Mouse (Mus musculus) heart, embryonic 11.5 days (tissue): ENCODE data around the gene Epha3. TPM values are rescaled to one million over a fixed set of nuclear protein-coding genes. Genes with fewer than 3 reads are reported as not detected.

Experiments used
- ATAC-seq: fragments of 200-750 bp; cut with Nextera tagmentation; replicated peaks from 2 replicates; pipeline ENCODE4 v1.8.0; 2017; ENCODE audit warnings: moderate library complexity; ENCODE audit not compliant: insufficient number of reproducible peaks, low FRiP score, low TSS enrichment
- H3K27ac ChIP-seq: fragments of 300-500 bp; sonication (generic); 2 replicates; pipeline ENCODE4 v1.5.1; 2014; ENCODE audit warnings: mild to moderate bottlenecking, low read depth, low read length
- H3K27me3 ChIP-seq: fragments of 300-500 bp; sonication (generic); 2 replicates; pipeline ENCODE4 v1.6.1; 2014; ENCODE audit warnings: mild to moderate bottlenecking, low read length, mixed read lengths; ENCODE audit not compliant: control insufficient read depth, insufficient read depth
- H3K36me3 ChIP-seq: fragments of 300-500 bp; sonication (generic); 2 replicates; pipeline ENCODE4 v1.6.1; 2014; ENCODE audit warnings: mild to moderate bottlenecking, low read length, moderate library complexity, mixed read lengths; ENCODE audit not compliant: control insufficient read depth, insufficient read depth
- H3K4me1 ChIP-seq: fragments of 300-500 bp; sonication (generic); 2 replicates; pipeline ENCODE4 v1.6.1; 2014; ENCODE audit warnings: low read length; ENCODE audit not compliant: control insufficient read depth, insufficient read depth
- H3K4me2 ChIP-seq: fragments of 300-500 bp; sonication (generic); 2 replicates; pipeline ENCODE4 v1.6.1; 2014; ENCODE audit warnings: mild to moderate bottlenecking, moderate library complexity
- H3K4me3 ChIP-seq: fragments of 300-500 bp; sonication (generic); 2 replicates; pipeline ENCODE4 v1.5.1; 2014; ENCODE audit warnings: low read depth, low read length
- H3K9ac ChIP-seq: fragments of 300-500 bp; sonication (generic); 2 replicates; pipeline ENCODE4 v1.6.1; 2014; ENCODE audit warnings: mild to moderate bottlenecking, low read depth, low read length, moderate library complexity
- H3K9me3 ChIP-seq: fragments of 300-500 bp; sonication (generic); replicated peaks from 2 replicates; pipeline ENCODE4 v1.6.1; 2016; ENCODE audit warnings: low read length; ENCODE audit not compliant: control insufficient read depth
- WGBS: fragments of 180-500 bp; shearing (Covaris S2); extraction: QIAGEN DNeasy Blood & Tissue Kit; methylation state at CpG from one replicate; pipeline ENCODE4 v1.1.7; 2014; ENCODE audit not compliant: insufficient replicate concordance; 5-methylcytosine and 5-hydroxymethylcytosine counted together
- polyA plus RNA-seq: library from polyadenylated mRNA; unstranded; fragments of >200 nt; fragmentation: Nextera tagmentation; extraction: Ambion mirVana; gene quantifications from 2 replicates; pipeline ENCODE4 v1.2.1, GENCODE M21; 2014

The Epha3 gene
- polyA plus RNA-seq, 1 experiment from 2014 or later = 10.7 TPM

DNA sequence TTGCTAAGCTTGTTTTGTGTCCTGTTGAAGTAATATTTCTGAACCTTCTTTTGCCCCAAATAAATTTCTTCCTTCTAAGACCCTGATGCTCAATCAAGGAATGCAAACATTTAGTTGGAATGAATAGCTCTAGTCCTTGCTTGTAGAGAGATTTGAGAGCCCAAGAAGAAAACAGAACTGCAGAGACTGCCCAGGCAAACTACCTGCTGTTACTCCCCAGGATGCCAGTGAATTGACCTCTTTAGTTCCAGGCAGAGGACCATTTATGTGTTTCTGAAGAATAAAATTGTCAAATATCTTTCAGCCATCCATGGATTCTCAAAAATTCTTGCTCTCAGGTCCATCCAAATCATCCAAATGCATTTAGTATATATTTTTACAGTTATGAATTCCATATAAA, 238.7 kb downstream of the Epha3 start:
- ATAC-seq = no peak
- no peaks in the 10 kb centered on the region for H3K36me3 ChIP-seq

DNA sequence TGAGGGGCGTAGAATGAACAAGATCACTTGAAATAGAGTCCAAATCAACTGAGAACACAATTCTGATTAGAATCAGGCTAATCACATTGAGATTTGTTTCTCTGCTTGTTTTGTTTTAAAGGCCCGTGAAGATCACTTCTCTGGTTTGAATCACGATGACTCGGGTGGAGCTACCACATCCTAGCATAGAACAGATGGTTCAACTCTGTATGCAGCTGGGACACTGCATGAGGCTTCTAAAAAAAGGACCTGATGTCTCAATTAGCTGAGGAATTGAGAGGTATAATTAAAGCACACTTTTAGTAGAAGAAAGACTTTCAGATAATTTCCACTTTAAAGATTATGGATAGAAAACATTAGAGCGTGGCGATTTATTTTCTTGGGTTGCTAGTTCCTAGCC, 242.1 kb downstream of the Epha3 start:
- no peak for ATAC-seq
- no peak overlapping the region for H3K27ac ChIP-seq
- WGBS = 83% methylated on average over 6 of the region's 6 CpGs

More for the DNA sequence above, 238.7 kb downstream of the Epha3 start:
- Histone ChIP-seq H3K9me3 (no peaks in the 10 kb centered on the region), H3K9ac (no peak overlapping the region), H3K27me3 (no peaks in the 10 kb centered on the region), H3K4me2 (no peak overlapping the region), H3K4me1 (no peaks in the 10 kb centered on the region), H3K27ac (no peak overlapping the region), H3K4me3 (no peak overlapping the region)

DNA sequence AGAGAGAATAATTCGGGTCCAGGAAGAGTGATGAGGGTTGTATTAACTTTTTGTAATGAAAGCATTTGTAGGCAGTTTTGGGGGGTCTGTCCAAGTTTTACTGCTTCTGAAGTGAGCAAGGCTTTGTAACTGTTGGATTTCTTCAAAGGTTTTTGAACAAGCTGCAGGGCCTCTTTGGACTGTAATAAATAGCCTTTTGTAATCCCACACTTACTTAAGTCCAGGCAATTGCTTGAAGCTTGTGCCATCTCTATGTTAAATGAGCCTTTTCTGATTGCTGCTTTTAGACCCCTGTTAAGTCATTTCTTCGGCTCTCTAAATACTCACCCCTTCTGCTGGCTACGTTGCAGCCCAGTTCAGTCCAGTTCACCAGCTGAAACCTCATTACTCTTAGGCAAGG, 248.6 kb downstream of the Epha3 start:
- Histone ChIP-seq H3K4me3 (no peak overlapping the region), H3K27me3 (no peaks in the 10 kb centered on the region), H3K4me1 (no peaks in the 10 kb centered on the region), H3K4me2 (no peak overlapping the region), H3K27ac (no peak overlapping the region), H3K9ac (no peak overlapping the region), H3K36me3 (no peaks in the 10 kb centered on the region), H3K9me3 (no peaks in the 10 kb centered on the region)
- no peak for ATAC-seq
- WGBS = 70% methylated on average over 3 of the region's 3 CpGs

More for the DNA sequence above, 242.1 kb downstream of the Epha3 start:
- Histone ChIP-seq H3K9me3 (no peaks in the 10 kb centered on the region), H3K9ac (no peak overlapping the region), H3K4me1 (no peaks in the 10 kb centered on the region), H3K36me3 (no peaks in the 10 kb centered on the region), H3K4me2 (no peak overlapping the region), H3K27me3 (no peaks in the 10 kb centered on the region), H3K4me3 (no peak overlapping the region)

DNA sequence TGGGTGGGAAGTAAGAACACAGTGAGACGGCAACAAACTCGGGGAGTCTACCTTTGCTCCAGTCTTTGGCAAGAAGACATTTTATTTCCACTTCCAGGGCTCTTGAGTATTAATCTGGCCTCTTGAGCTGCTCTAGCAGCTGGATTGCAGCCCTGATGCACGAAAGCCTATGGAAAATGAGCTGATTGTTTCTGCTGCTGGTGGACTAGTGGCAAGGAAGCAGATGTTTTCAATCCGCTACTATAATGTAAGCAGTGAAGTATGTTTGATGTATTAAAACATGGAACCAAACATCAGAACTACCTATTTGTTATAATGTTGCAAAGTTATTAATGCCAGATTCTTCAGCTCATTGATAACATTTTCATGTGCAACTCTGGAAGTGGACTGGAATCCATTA, 251.0 kb downstream of the Epha3 start:
- no peak overlapping the region for H3K9ac ChIP-seq
- no peak overlapping the region for H3K4me2 ChIP-seq
- WGBS = 75% methylated on average over 4 of the region's 4 CpGs
- no peak overlapping the region for H3K27ac ChIP-seq
- no peaks in the 10 kb centered on the region for H3K9me3 ChIP-seq
- no peak overlapping the region for H3K4me3 ChIP-seq
- no peak for ATAC-seq
- no peaks in the 10 kb centered on the region for H3K4me1 ChIP-seq
- H3K36me3 ChIP-seq = no peaks in the 10 kb centered on the region
- no peaks in the 10 kb centered on the region for H3K27me3 ChIP-seq

DNA sequence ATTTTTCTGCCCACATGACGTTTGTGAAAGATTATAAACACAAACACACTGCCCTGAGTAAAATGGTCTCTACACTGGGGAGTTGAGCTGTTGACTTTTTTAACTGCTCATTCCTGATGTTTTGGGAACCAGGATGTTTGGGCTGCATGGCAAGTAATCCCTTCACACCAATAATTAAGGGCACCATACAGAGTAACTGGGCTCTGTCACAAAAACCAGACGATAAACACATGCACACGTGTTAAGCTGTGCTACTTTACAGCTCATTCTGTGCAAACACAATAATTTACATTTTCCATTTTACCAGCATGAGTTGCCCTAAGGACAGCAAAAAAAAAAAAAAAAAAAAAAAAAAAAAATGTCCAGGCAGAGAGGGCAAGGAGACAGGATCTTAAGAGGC, 263.7 kb downstream of the Epha3 start:
- H3K4me2 ChIP-seq = no peak overlapping the region
- no peaks in the 10 kb centered on the region for H3K36me3 ChIP-seq
- no peak overlapping the region for H3K9ac ChIP-seq
- no peaks in the 10 kb centered on the region for H3K9me3 ChIP-seq
- no peak overlapping the region for H3K27ac ChIP-seq
- no peaks in the 10 kb centered on the region for H3K27me3 ChIP-seq
- no peak overlapping the region for H3K4me3 ChIP-seq
- no peak for ATAC-seq
- no peaks in the 10 kb centered on the region for H3K4me1 ChIP-seq
- WGBS = 69% methylated on average over 3 of the region's 3 CpGs

DNA sequence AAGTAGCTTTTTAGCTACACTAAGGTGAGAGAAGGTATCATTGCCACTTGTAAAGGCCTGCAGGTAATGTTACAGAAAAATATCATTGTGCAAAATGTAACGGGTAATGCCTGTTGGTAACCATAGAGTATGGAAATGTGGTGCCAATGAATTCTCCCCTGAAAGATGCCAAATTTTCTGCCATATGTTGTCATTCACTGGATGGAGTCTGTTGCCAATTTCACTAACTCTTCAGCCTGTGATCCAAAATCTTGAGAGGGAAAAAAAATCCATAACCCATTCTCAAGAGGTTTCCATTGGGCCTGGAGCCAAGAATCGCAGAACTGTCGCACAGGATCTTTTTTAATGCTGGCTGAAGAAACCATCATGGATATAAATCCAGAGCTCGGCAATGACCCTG, 269.3 kb downstream of the Epha3 start:
- Histone ChIP-seq H3K9ac (no peak overlapping the region), H3K27ac (no peak overlapping the region), H3K36me3 (no peaks in the 10 kb centered on the region), H3K4me1 (no peaks in the 10 kb centered on the region), H3K4me3 (no peak overlapping the region), H3K4me2 (no peak overlapping the region), H3K27me3 (no peaks in the 10 kb centered on the region), H3K9me3 (no peaks in the 10 kb centered on the region)
- no peak for ATAC-seq
- 80% methylated on average over 4 of the region's 4 CpGs for WGBS

DNA sequence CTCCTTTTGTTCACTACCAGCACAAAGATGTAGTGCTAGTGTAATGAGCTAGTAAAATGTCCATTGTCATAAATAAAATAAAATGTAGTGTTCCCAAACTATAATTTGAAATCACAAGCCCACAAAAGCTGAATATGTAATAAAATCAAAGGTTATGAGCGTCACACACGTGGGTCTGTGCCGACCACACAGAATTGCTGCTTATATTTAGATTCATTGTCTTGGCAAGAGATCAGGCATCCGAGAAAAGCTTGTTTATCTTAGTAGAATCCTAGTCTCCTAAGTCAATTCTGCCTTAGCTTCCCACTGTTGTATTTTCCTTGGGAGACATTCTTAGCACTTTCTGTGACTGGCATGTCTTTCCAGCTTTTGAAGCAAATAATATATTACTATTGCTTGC, 294.2 kb downstream of the Epha3 start:
- no peak overlapping the region for H3K9ac ChIP-seq
- no peaks in the 10 kb centered on the region for H3K36me3 ChIP-seq
- no peak overlapping the region for H3K4me2 ChIP-seq
- WGBS = 67% methylated on average over 4 of the region's 4 CpGs
- H3K27ac ChIP-seq = no peak overlapping the region
- no peaks in the 10 kb centered on the region for H3K4me1 ChIP-seq
- no peaks in the 10 kb centered on the region for H3K27me3 ChIP-seq
- H3K4me3 ChIP-seq = no peak overlapping the region
- H3K9me3 ChIP-seq = no peaks in the 10 kb centered on the region
- ATAC-seq = no peak

DNA sequence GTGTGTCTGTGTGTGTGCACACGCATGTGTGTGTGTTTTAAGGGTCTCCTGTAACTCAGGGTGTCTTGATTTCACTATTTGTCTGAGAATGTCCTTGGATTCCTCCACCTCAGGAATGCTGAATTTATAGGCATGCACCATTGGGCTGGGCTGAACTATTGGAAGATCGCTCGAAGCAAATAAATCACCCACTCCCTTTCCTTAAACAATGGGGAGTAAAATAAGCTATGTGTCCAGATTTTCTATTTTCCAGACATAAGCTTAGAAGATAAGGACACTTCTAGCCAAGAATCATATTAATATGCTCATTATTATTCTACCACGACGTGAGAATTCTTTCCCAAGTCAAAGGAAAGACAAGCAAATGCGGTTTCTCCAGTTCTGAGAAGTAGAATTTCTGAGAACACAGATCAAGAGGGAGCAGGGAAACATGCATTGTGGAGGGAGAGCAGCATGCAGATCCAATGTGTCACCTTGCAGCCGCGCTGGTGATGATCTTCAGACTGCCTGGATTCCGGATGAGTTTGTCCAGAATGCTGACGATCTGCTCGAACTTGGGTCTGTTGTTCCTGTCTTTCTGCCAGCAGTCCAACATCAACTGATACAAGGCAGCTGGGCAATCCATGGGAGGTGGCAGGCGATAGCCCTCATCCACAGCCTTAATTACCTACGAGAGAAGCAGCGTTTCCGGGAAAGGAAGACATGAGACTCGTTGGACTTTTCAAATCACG, 297.7 kb downstream of the Epha3 start:
- no peak overlapping the region for H3K4me3 ChIP-seq
- no peak overlapping the region for H3K9ac ChIP-seq
- H3K4me1 ChIP-seq = no peaks in the 10 kb centered on the region
- H3K9me3 ChIP-seq = no peaks in the 10 kb centered on the region
- H3K4me2 ChIP-seq = no peak overlapping the region
- 72% methylated on average over 17 of the region's 17 CpGs for WGBS
- no peaks in the 10 kb centered on the region for H3K36me3 ChIP-seq
- no peak overlapping the region for H3K27ac ChIP-seq
- ATAC-seq = no peak
- H3K27me3 ChIP-seq = no peaks in the 10 kb centered on the region

DNA sequence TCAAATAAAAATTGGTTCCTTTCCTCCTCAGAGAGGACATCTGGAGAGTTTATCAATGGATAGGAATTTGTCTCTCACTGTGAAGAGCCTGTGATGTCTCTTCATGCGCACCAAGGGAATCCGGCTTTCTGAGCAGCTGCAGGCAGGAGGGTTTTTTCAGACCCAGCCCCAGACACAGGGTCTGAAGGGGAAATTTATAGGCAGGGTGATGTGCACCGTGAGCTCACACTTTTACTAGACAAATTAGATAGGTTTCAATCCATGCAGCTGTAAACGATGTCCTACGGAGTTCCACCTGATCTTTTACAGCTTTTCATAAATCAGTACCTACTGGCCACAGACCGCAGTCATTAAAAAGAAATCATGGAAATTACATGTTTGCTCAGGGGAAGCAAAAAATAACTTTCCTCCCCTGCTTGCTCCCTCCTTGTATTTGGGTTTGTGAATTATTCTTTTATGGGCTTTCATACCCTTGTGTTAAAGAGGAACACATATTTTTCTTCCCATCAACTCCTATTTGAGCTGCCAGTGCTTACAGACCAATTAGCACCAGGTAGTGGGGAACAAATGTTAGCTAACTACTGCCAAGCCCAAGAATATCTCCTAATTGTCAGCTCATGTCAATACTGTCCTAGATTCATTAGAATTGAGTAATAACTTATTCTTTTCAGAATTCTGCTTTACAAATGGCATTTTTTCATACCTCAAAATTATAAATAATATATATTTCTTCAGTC, 307.4 kb downstream of the Epha3 start:
- no peaks in the 10 kb centered on the region for H3K9me3 ChIP-seq
- H3K36me3 ChIP-seq = no peaks in the 10 kb centered on the region
- H3K27ac ChIP-seq = no peak overlapping the region
- no peaks in the 10 kb centered on the region for H3K4me1 ChIP-seq
- H3K4me3 ChIP-seq = no peak overlapping the region
- no peaks in the 10 kb centered on the region for H3K27me3 ChIP-seq
- H3K4me2 ChIP-seq = no peak overlapping the region
- 64% methylated on average over 6 of the region's 6 CpGs for WGBS
- H3K9ac ChIP-seq = no peak overlapping the region
- no peak for ATAC-seq
